Mouse (Mus musculus): ENCODE data around the gene Arl6ip4.

DNA sequence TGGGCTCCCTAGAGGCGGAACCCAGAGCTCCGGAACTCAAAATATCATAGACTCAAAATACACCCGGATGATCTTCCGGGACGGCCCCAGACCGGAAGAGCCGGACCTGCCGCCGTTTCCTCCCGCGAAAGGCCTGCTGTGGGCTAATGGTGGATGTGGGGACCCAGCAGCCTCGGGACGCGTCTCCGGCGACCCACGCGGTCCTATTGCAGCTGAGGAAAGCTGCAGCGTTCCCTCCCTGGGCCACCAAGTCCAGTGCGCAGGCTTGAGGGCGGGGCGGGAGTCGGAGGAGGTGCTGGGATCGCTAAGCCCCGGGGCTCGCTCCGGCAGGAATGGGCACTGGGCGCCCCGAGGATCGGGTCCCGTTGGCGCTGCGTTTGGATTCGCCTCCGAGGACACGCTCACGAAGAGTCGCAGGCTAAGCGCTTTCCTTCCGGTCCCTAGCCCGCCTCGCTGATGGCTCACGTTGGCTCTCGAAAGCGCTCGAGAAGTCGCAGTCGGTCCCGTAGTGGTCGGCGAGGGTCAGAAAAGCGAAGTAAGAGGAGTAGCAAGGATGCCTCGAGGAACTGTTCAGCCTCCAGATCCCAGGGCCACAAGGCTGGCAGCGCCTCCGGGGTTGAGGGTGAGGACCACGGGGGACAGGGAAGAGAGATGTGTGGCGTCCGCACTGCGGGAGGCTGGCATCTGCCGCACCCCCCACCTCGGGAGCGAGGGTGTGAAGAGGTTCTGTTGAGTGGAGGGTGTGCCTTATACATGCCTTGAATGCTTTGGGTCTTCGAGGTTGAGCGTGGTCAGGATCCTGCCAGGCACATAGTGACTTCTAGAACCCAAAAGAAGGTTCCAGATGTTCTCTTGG, at the start of gene Arl6ip4:
- TF ChIP-seq POLR2A (IDR thresholded peaks at IDR 0.05; ENCODE audit: insufficient read depth, low read length) (no peak), CTCF (IDR thresholded peaks at IDR 0.05; ENCODE audit: low read depth, low read length) (no peak), EP300 (IDR thresholded peaks at IDR 0.05; ENCODE audit: insufficient read depth, low read depth, low read length) (no peak)
